Mouse (Mus musculus) spleen, postnatal 36 days (tissue): Measurements from ENCODE around the gene Fbxw4.

Source experiments
- DNase-seq, 2 experiments: peaks; one replicate each; pipeline ENCODE4 v3.0.0; 2022; ENCODE audit warnings: low spot score in 2 of 2, mixed read lengths in 1 of 2

The Fbxw4 gene

GRCm38 (mm10) chr19:45541409-45542041 lies 118.6 kb downstream of the Fbxw4 start:
- DNase-seq = peak; percentile 25 to 39

GRCm38 (mm10) chr19:45540657-45541408 lies 119.3 kb downstream of the Fbxw4 start:
- DNase-seq = no peak

GRCm38 (mm10) chr19:45537505-45537904 lies 122.6 kb downstream of the Fbxw4 start:
- peak; percentile 54 to 60 for DNase-seq

GRCm38 (mm10) chr19:45535929-45536328 lies 124.2 kb downstream of the Fbxw4 start:
- no peak for DNase-seq

- no peak for DNase-seq
These were observed 124.8 kb downstream of the Fbxw4 start for GRCm38 (mm10) chr19:45535214-45535735.

- no peak for DNase-seq
These were observed 126.5 kb downstream of the Fbxw4 start for GRCm38 (mm10) chr19:45533617-45534016.

- no peak for DNase-seq
These were observed 128.6 kb downstream of the Fbxw4 start for GRCm38 (mm10) chr19:45531554-45531953.

- no peak for DNase-seq
These were observed 129.7 kb downstream of the Fbxw4 start for GRCm38 (mm10) chr19:45530200-45530995.

- DNase-seq = no peak
These were observed 130.8 kb downstream of the Fbxw4 start for GRCm38 (mm10) chr19:45529294-45529693.
